In genomic region chr19:6305517-6306115, GRCm38 (mm10) we compare ENCODE assay signal across 8 mouse cellular contexts. TPM values are rescaled to one million over a fixed set of nuclear protein-coding genes. Genes with fewer than 3 reads are reported as not detected.
A peak's percentile ranks its signal among the peaks of the same experiment; 100 is the strongest.
DNase-seq lines count a peak whose midpoint lies in the region; ATAC-seq and TF ChIP-seq lines count a peak whose summit lies in the region.

No protein-coding gene starts in this region.

- DNase-seq in kidney, postnatal 0 days (ENCODE audit: low spot score), result no peak
- no peak for DNase-seq in kidney, adult 11 months
- no peak for DNase-seq in embryonic facial prominence, embryonic 14.5 days (ENCODE audit: low spot score)
- no peak for DNase-seq in left cerebral cortex, postnatal 25 days (ENCODE audit: low spot score in 2 of 2)
- DNase-seq in cerebellum, postnatal 4 days (ENCODE audit: low spot score in 2 of 2), result no peak

- H3K4me2 ChIP-seq in kidney, postnatal 0 days (ENCODE audit: low read length), result peak overlapping the region; percentile 71
- peak overlapping the region; percentile 57 for H3K4me2 ChIP-seq in embryonic facial prominence, embryonic 14.5 days (ENCODE audit: low read depth, low read length)
- H3K4me2 ChIP-seq in hindbrain, embryonic 16.5 days (ENCODE audit: low read length), result peak overlapping the region; percentile 65
- H3K4me2 ChIP-seq in midbrain, embryonic 15.5 days, result peak overlapping the region; percentile 56

- TF ChIP-seq CTCF in kidney, postnatal 0 days (IDR thresholded peaks at IDR 0.05; ENCODE audit: low read depth), result no peak

- H3K36me3 ChIP-seq in kidney, postnatal 0 days (ENCODE audit: insufficient read depth, low read length), result peaks cover 11% of the 10 kb centered on the region; the same call in 1 of the 2 replicates
- peaks cover 7% of the 10 kb centered on the region; the same call in 1 of the 2 replicates for H3K36me3 ChIP-seq in embryonic facial prominence, embryonic 14.5 days (ENCODE audit: control insufficient read depth, insufficient read depth, low read length)
- no peaks in the 10 kb centered on the region; the same call in 1 of the 2 replicates for H3K36me3 ChIP-seq in hindbrain, embryonic 16.5 days (ENCODE audit: control insufficient read depth, insufficient read depth, low read length)
- no peaks in the 10 kb centered on the region for H3K36me3 ChIP-seq in midbrain, embryonic 15.5 days (replicated peaks)

- peak overlapping the region; percentile 65 for H3K4me3 ChIP-seq in kidney, postnatal 0 days (replicated peaks; ENCODE audit: low read depth, low read length)
- H3K4me3 ChIP-seq in embryonic facial prominence, embryonic 14.5 days (ENCODE audit: low read depth, low read length), result peak overlapping the region; percentile 58
- H3K4me3 ChIP-seq in hindbrain, embryonic 16.5 days (ENCODE audit: low read length), result peak overlapping the region; percentile 55
- H3K4me3 ChIP-seq in midbrain, embryonic 15.5 days, result peak overlapping the region; percentile 47

- H3K9me3 ChIP-seq in kidney, postnatal 0 days (replicated peaks; ENCODE audit: low read length), result no peaks in the 10 kb centered on the region
- H3K9me3 ChIP-seq in embryonic facial prominence, embryonic 14.5 days (ENCODE audit: control insufficient read depth, low read length), result no peaks in the 10 kb centered on the region
- no peaks in the 10 kb centered on the region for H3K9me3 ChIP-seq in hindbrain, embryonic 16.5 days (ENCODE audit: control insufficient read depth, low read length)
- H3K9me3 ChIP-seq in midbrain, embryonic 15.5 days, result no peaks in the 10 kb centered on the region

- no peaks in the 10 kb centered on the region for H3K27me3 ChIP-seq in kidney, postnatal 0 days (ENCODE audit: insufficient read depth, low read length)
- no peaks in the 10 kb centered on the region for H3K27me3 ChIP-seq in embryonic facial prominence, embryonic 14.5 days (replicated peaks; ENCODE audit: control insufficient read depth, insufficient read depth, low read length)
- H3K27me3 ChIP-seq in hindbrain, embryonic 16.5 days (replicated peaks; ENCODE audit: control insufficient read depth, insufficient read depth, low read length), result no peaks in the 10 kb centered on the region
- H3K27me3 ChIP-seq in midbrain, embryonic 15.5 days (replicated peaks), result 0 out of 2 replicates have a peak, but pooled peaks cover 7% of the 10 kb centered on the region

- H3K9ac ChIP-seq in kidney, postnatal 0 days (ENCODE audit: low read depth, low read length), result peak overlapping the region; percentile 71
- peak overlapping the region; percentile 74 for H3K9ac ChIP-seq in embryonic facial prominence, embryonic 14.5 days (ENCODE audit: low read depth, low read length)
- peak overlapping the region; percentile 58 for H3K9ac ChIP-seq in hindbrain, embryonic 16.5 days (ENCODE audit: low read depth, low read length)
- H3K9ac ChIP-seq in midbrain, embryonic 15.5 days, result no peak overlapping the region

- ATAC-seq in kidney, postnatal 0 days (replicated peaks; ENCODE audit: low FRiP score, low read depth), result no peak
- ATAC-seq in embryonic facial prominence, embryonic 14.5 days (ENCODE audit: low read depth), result no peak
- no peak for ATAC-seq in hindbrain, embryonic 16.5 days
- ATAC-seq in midbrain, embryonic 15.5 days (replicated peaks), result no peak
- ATAC-seq in inflammation-experienced regulatory T-cells, adult 6 months, result no peak

- no peak overlapping the region; the same call in 1 of the 2 replicates for H3K27ac ChIP-seq in kidney, postnatal 0 days
- H3K27ac ChIP-seq in embryonic facial prominence, embryonic 14.5 days (replicated peaks; ENCODE audit: low read depth, low read length), result peak overlapping the region; percentile 74
- H3K27ac ChIP-seq in hindbrain, embryonic 16.5 days (ENCODE audit: low read depth, low read length), result no peak overlapping the region
- H3K27ac ChIP-seq in midbrain, embryonic 15.5 days, result no peak overlapping the region

- intact Hi-C loops in left cerebral cortex, postnatal 25 days (cut with DNase I), result loop anchor here (1.0 kb wide), 1 partner anchor 37 kb away; no protein-coding TSS in a partner anchor

- WGBS in kidney, postnatal 0 days, result 57% methylated on average over 8 of the region's 8 CpGs
- WGBS in embryonic facial prominence, embryonic 14.5 days, result 55% methylated on average over 8 of the region's 8 CpGs
- 55% methylated on average over 8 of the region's 8 CpGs for WGBS in hindbrain, embryonic 16.5 days
- 57% methylated on average over 8 of the region's 8 CpGs for WGBS in midbrain, embryonic 15.5 days

- H3K4me1 ChIP-seq in kidney, postnatal 0 days (replicated peaks; ENCODE audit: insufficient read depth, low read length), result peaks cover 15% of the 10 kb centered on the region; the same call in 1 of the 2 replicates
- H3K4me1 ChIP-seq in embryonic facial prominence, embryonic 14.5 days (ENCODE audit: control insufficient read depth, insufficient read depth, low read length), result 0 out of 2 replicates have a peak, but pooled peaks cover 4% of the 10 kb centered on the region
- H3K4me1 ChIP-seq in hindbrain, embryonic 16.5 days (ENCODE audit: control insufficient read depth, insufficient read depth, low read depth, low read length), result peaks cover 6% of the 10 kb centered on the region; the same call in 1 of the 2 replicates
- H3K4me1 ChIP-seq in midbrain, embryonic 15.5 days, result peaks cover 4% of the 10 kb centered on the region; the same call in 1 of the 2 replicates

RNA-seq across cellular contexts. Expression of gene Cdc42bpg, which starts 0.6 kb away (rescaled TPM):
- polyA plus RNA-seq in kidney, postnatal 0 days (2015; fragmentation: Nextera tagmentation; extraction: Ambion mirVana), result 1.0 TPM in 2 replicates
- 1.5 and 1.6 TPM in 2 replicates for polyA plus RNA-seq in embryonic facial prominence, embryonic 14.5 days (2014; fragmentation: Nextera tagmentation; extraction: Ambion mirVana)
- 0.26 and 0.31 TPM in 2 replicates for polyA plus RNA-seq in hindbrain, embryonic 16.5 days (2015; fragmentation: Nextera tagmentation; extraction: Ambion mirVana)
- polyA plus RNA-seq in midbrain, embryonic 15.5 days (2015; fragmentation: Nextera tagmentation; extraction: Ambion mirVana), result 0.40 and 0.47 TPM in 2 replicates
- polyA plus RNA-seq in inflammation-experienced regulatory T-cells, adult 6 months (2017; shearing (Covaris generic)), result under 1 TPM; 0.15 to 0.36 (median 0.26) TPM
- 1 to 10 TPM; 2.7 to 2.9 TPM for total RNA-seq in left cerebral cortex, postnatal 25 days (2021)

RNA-seq across cellular contexts. Expression of gene Ehd1, which starts 29.1 kb away (rescaled TPM):
- 64.2 and 73.4 TPM in 2 replicates for polyA plus RNA-seq in kidney, postnatal 0 days (2015; fragmentation: Nextera tagmentation; extraction: Ambion mirVana)
- 68.4 and 68.6 TPM in 2 replicates for polyA plus RNA-seq in embryonic facial prominence, embryonic 14.5 days (2014; fragmentation: Nextera tagmentation; extraction: Ambion mirVana)
- polyA plus RNA-seq in hindbrain, embryonic 16.5 days (2015; fragmentation: Nextera tagmentation; extraction: Ambion mirVana), result 105 and 113 TPM in 2 replicates
- 107 and 111 TPM in 2 replicates for polyA plus RNA-seq in midbrain, embryonic 15.5 days (2015; fragmentation: Nextera tagmentation; extraction: Ambion mirVana)
- 10 to 100 TPM; 10.8 to 36.2 (median 11.4) TPM for polyA plus RNA-seq in inflammation-experienced regulatory T-cells, adult 6 months (2017; shearing (Covaris generic))
- 10 to 100 TPM; 35.9 to 40.3 TPM for total RNA-seq in left cerebral cortex, postnatal 25 days (2021)

RNA-seq across cellular contexts. Expression of gene Men1, which starts 29.2 kb away (rescaled TPM):
- polyA plus RNA-seq in kidney, postnatal 0 days (2015; fragmentation: Nextera tagmentation; extraction: Ambion mirVana), result 51.9 and 54.6 TPM in 2 replicates
- polyA plus RNA-seq in embryonic facial prominence, embryonic 14.5 days (2014; fragmentation: Nextera tagmentation; extraction: Ambion mirVana), result 54.2 and 61.5 TPM in 2 replicates
- 68.4 and 85.0 TPM in 2 replicates for polyA plus RNA-seq in hindbrain, embryonic 16.5 days (2015; fragmentation: Nextera tagmentation; extraction: Ambion mirVana)
- 79.8 and 85.6 TPM in 2 replicates for polyA plus RNA-seq in midbrain, embryonic 15.5 days (2015; fragmentation: Nextera tagmentation; extraction: Ambion mirVana)
- polyA plus RNA-seq in inflammation-experienced regulatory T-cells, adult 6 months (2017; shearing (Covaris generic)), result 10 to 100 TPM; 15.8 to 18.7 (median 16.3) TPM
- total RNA-seq in left cerebral cortex, postnatal 25 days (2021), result 10 to 100 TPM; 69.7 to 70.0 TPM

RNA-seq across cellular contexts. Expression of gene Map4k2, which starts 35.3 kb away (rescaled TPM):
- 12.2 and 13.5 TPM in 2 replicates for polyA plus RNA-seq in kidney, postnatal 0 days (2015; fragmentation: Nextera tagmentation; extraction: Ambion mirVana)
- polyA plus RNA-seq in embryonic facial prominence, embryonic 14.5 days (2014; fragmentation: Nextera tagmentation; extraction: Ambion mirVana), result 9.8 and 9.9 TPM in 2 replicates
- polyA plus RNA-seq in hindbrain, embryonic 16.5 days (2015; fragmentation: Nextera tagmentation; extraction: Ambion mirVana), result 19.6 and 23.1 TPM in 2 replicates
- polyA plus RNA-seq in midbrain, embryonic 15.5 days (2015; fragmentation: Nextera tagmentation; extraction: Ambion mirVana), result 20.0 and 21.7 TPM in 2 replicates
- 100 to 1,000 TPM in 1 of 3 experiments, 10 to 100 TPM in 2; 68.4 to 105 (median 88.5) TPM for polyA plus RNA-seq in inflammation-experienced regulatory T-cells, adult 6 months (2017; shearing (Covaris generic))
- 10 to 100 TPM; 83.3 to 92.3 TPM for total RNA-seq in left cerebral cortex, postnatal 25 days (2021)

RNA-seq across cellular contexts. Expression of gene Sf1, which starts 57.9 kb away (rescaled TPM):
- 91.1 and 97.2 TPM in 2 replicates for polyA plus RNA-seq in kidney, postnatal 0 days (2015; fragmentation: Nextera tagmentation; extraction: Ambion mirVana)
- 135 and 140 TPM in 2 replicates for polyA plus RNA-seq in embryonic facial prominence, embryonic 14.5 days (2014; fragmentation: Nextera tagmentation; extraction: Ambion mirVana)
- 81.4 and 106 TPM in 2 replicates for polyA plus RNA-seq in hindbrain, embryonic 16.5 days (2015; fragmentation: Nextera tagmentation; extraction: Ambion mirVana)
- 112 and 119 TPM in 2 replicates for polyA plus RNA-seq in midbrain, embryonic 15.5 days (2015; fragmentation: Nextera tagmentation; extraction: Ambion mirVana)
- 10 to 100 TPM; 53.3 to 63.5 (median 59.1) TPM for polyA plus RNA-seq in inflammation-experienced regulatory T-cells, adult 6 months (2017; shearing (Covaris generic))
- 100 to 1,000 TPM; 180 to 195 TPM for total RNA-seq in left cerebral cortex, postnatal 25 days (2021)
